Mouse (Mus musculus) stomach, embryonic 16.5 days (tissue): ENCODE data around the gene Syt11. TPM values are rescaled to one million over a fixed set of nuclear protein-coding genes. Genes with fewer than 3 reads are reported as not detected.
"Not testable (repeated sequence)": the region's sequence is repeated elsewhere in the genome, so short reads cannot be mapped to it uniquely, and the experiment has no call there.

Source experiments
- ATAC-seq: fragments of 200-750 bp; cut with Nextera tagmentation; 2 replicates; pipeline ENCODE4 v1.8.0; 2017; ENCODE audit warnings: moderate number of reproducible peaks, moderate TSS enrichment; ENCODE audit not compliant: insufficient read depth, low FRiP score
- H3K27ac ChIP-seq: fragments of 300-500 bp; sonication (generic); 2 replicates; pipeline ENCODE4 v1.5.1; 2014; ENCODE audit warnings: low read length
- H3K27me3 ChIP-seq: fragments of 300-500 bp; sonication (generic); 2 replicates; pipeline ENCODE4 v1.6.1; 2014; ENCODE audit warnings: low read length, control low read depth, mixed read lengths; ENCODE audit not compliant: control insufficient read depth, insufficient read depth
- H3K36me3 ChIP-seq: fragments of 300-500 bp; sonication (generic); 2 replicates; pipeline ENCODE4 v1.6.1; 2014; ENCODE audit warnings: low read length; ENCODE audit not compliant: control insufficient read depth, insufficient read depth
- H3K4me1 ChIP-seq: fragments of 300-500 bp; sonication (generic); 2 replicates; pipeline ENCODE4 v1.6.1; 2014; ENCODE audit warnings: low read length, control low read depth, mixed read lengths; ENCODE audit not compliant: control insufficient read depth, insufficient read depth
- H3K4me2 ChIP-seq: fragments of 300-500 bp; sonication (generic); 2 replicates; pipeline ENCODE4 v1.6.1; 2014; ENCODE audit warnings: low read depth, low read length, mixed read lengths
- H3K4me3 ChIP-seq: fragments of 300-500 bp; sonication (generic); replicated peaks from 2 replicates; pipeline ENCODE4 v1.5.1; 2014; ENCODE audit warnings: mild to moderate bottlenecking, low read length
- H3K9ac ChIP-seq: fragments of 300-500 bp; sonication (generic); 2 replicates; pipeline ENCODE4 v1.6.1; 2014; ENCODE audit warnings: low read length
- H3K9me3 ChIP-seq: fragments of 300-500 bp; sonication (generic); replicated peaks from 2 replicates; pipeline ENCODE4 v1.6.1; 2016; ENCODE audit warnings: low read length, control low read depth; ENCODE audit not compliant: control insufficient read depth
- WGBS: fragments of 180-500 bp; shearing (Covaris S2); extraction: QIAGEN DNeasy Blood & Tissue Kit; methylation state at CpG from one replicate; pipeline ENCODE4 v1.1.7; 2014; 5-methylcytosine and 5-hydroxymethylcytosine counted together
- polyA plus RNA-seq: library from polyadenylated mRNA; unstranded; fragments of >200 nt; fragmentation: Nextera tagmentation; extraction: Ambion mirVana; gene quantifications from 2 replicates; pipeline ENCODE4 v1.2.1, GENCODE M21; 2015

Syt11 gene
- polyA plus RNA-seq, 1 experiment from 2014 or later = 20.3 TPM

DNA sequence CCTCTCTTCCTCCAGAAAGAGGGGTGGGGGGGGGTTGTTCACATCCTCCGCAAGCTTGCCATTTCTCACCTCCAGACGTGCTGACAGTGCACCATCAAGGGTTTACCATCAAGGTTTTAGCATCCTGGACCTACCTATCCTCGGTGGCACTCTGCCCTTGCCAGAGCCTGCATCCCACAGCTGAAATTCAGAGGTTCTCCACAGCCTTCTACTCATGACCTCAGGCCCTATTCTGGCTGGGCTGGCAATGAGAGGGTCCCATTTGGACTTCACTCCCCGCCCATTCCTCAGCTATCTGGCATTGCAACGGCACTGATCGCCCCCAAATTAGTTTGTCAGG, 3.1 kb downstream of the Syt11 start:
- H3K9ac ChIP-seq, H3K27me3 ChIP-seq, H3K4me1 ChIP-seq, H3K9me3 ChIP-seq, H3K36me3 ChIP-seq, ATAC-seq: not testable (repeated sequence)
- 14% methylated on average over 3 of the region's 6 CpGs for WGBS
- Histone ChIP-seq H3K27ac (peak overlapping the region; percentile 55), H3K4me3 (peak overlapping the region; percentile 29), H3K4me2 (peak overlapping the region; percentile 43)

DNA sequence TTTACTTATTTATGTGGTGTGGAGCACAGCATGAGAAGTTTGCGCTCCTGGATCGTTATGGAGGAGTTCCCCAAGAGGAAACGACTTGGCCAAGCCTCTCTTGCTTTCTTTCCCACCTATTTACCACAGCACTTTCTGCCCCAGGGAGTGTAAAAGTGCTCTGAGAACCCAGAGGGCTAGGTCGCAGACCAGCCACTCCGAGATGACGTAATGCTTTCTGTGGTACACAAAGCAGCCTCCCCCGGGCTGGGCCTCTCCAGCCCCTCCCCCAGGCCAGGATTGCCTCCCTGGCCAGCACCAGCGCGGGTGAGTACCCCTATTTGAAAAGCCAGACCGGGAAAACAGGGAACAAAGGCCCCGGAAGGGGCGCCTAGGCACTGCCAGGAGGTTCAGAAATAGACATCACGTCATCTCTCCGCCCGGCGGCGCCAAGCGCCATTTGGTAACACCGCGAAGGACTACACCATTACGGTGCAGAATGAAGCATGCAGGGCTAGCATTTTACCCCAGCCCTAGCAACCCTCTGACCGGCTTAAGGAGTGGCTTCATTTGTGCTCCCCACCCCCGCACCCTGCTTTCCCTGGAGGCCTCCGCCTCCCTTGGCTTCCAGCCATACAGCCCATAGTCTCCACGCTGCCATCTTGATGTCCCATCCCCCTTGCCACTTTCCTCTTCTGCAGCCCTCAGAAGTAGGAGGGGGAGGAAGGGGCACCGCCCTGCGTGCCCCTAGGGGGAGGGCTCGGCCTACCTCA, 3.6 kb downstream of the Syt11 start:
- H3K9me3 ChIP-seq, H3K4me1 ChIP-seq, H3K27me3 ChIP-seq, H3K36me3 ChIP-seq: not testable (repeated sequence)
- WGBS = 5% methylated on average over 19 of the region's 28 CpGs
- ATAC-seq = peak; percentile 80
- Histone ChIP-seq H3K4me2 (peak overlapping the region; percentile 43), H3K9ac (0 out of 2 replicates have a peak overlapping the region, but pooled peaks have one; percentile 35), H3K27ac (peak overlapping the region; percentile 55), H3K4me3 (peak overlapping the region; percentile 29)

DNA sequence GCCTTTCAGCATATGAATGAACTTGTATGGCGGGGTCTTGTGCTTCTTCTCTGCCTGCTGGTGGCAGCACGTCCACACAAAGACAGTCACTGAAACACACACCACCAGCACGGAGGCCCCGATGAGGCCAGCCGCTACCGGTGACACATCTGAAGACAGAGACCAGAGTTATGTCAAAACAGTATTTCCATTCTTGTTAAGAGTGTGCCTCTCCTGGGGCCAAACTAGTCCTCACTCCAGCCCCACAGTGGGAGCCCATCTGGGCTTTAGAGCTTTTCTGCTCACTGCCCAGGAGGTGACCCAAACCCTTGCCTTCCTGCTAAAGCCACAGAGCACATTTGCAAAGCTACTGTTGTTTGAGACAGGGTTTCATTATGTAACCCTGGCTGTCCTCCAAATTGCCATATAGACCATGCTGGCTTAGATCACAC, 12.5 kb downstream of the Syt11 start:
- no peak overlapping the region for H3K4me2 ChIP-seq
- H3K9me3 ChIP-seq = no peaks in the 10 kb centered on the region
- no peaks in the 10 kb centered on the region for H3K27me3 ChIP-seq
- H3K27ac ChIP-seq = no peak overlapping the region
- no peak overlapping the region; the same call in 1 of the 2 replicates for H3K9ac ChIP-seq
- H3K4me1 ChIP-seq = peaks cover 12% of the 10 kb centered on the region
- no peaks in the 10 kb centered on the region for H3K36me3 ChIP-seq
- no peak for ATAC-seq
- 61% methylated on average over 6 of the region's 6 CpGs for WGBS
- H3K4me3 ChIP-seq = no peak overlapping the region

DNA sequence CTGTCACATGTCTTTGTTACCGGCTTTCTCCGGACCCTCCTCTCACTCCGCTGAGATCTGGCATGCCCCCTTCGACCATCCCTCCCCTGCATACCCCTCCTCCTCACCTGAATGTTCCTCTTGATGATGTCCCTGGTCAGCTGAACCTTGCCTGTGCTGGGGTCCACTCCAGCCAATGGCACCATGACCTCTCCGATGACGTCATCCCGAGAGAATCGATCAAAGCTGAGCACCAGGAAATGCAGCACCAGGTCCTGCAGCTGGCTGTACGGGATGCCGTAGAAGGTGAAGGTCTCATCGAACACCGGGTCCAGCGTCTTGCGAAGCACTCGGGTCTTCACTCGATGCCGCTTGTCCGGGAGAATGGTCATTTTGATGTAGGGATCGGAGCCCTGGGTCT, 13.3 kb downstream of the Syt11 start:
- ATAC-seq = no peak
- H3K4me3 ChIP-seq = no peak overlapping the region
- H3K9ac ChIP-seq = no peak overlapping the region
- H3K27me3 ChIP-seq = no peaks in the 10 kb centered on the region
- no peaks in the 10 kb centered on the region for H3K36me3 ChIP-seq
- peaks cover 12% of the 10 kb centered on the region for H3K4me1 ChIP-seq
- no peaks in the 10 kb centered on the region for H3K9me3 ChIP-seq
- H3K4me2 ChIP-seq = no peak overlapping the region
- H3K27ac ChIP-seq = no peak overlapping the region
- 91% methylated on average over 19 of the region's 19 CpGs for WGBS

DNA sequence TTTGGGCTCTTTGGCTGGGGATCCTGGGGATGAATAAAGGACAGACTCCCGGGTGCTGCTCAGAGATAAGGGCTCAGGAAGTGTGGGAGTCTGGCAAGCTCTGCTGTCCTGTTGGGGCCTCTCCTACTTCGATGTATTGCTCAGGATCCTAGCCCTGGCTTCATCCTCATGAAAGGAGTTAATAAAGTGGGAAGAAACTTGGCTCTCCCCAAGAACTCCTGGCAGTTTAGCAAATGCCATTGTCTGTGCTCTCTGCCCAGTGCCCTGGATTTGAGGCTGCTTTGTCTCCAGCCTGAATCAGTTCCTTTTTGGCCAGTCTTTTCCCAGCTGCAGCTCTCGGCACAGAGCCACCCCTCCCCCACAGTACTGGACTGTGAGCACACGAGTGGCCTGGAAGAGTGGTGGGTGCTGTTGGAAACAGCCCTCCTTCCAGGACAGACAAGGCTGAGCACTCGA, 16.9 kb downstream of the Syt11 start:
- H3K9me3 ChIP-seq = no peaks in the 10 kb centered on the region
- H3K4me1 ChIP-seq = peaks cover 14% of the 10 kb centered on the region
- ATAC-seq = peak; percentile 78
- H3K27ac ChIP-seq = peak overlapping the region; percentile 85
- no peak overlapping the region for H3K4me3 ChIP-seq
- no peaks in the 10 kb centered on the region for H3K27me3 ChIP-seq
- no peaks in the 10 kb centered on the region for H3K36me3 ChIP-seq
- 19% methylated on average over 5 of the region's 5 CpGs for WGBS
- H3K9ac ChIP-seq = peak overlapping the region; percentile 57
- peak overlapping the region; percentile 10; the same call in 1 of the 2 replicates for H3K4me2 ChIP-seq

DNA sequence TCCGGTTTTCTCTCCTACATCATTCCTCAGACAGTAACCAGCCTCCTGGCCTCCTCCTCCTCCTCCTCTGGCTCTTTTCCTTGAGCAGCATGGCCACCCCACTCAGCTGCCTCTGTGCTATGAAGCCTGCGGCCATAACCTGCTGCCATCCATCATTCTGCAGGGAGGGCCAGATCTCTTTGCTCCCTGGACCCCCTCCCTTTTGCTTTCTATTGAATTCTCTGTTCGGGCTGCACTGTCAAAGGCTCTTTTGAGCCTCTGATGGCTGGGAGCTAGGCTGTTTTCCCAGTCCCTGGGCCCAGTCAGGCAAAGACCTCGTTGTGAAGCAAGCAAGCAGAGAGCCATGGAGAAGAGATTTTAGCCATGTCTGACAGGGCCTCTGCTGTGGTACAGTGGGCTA, 18.7 kb downstream of the Syt11 start:
- no peaks in the 10 kb centered on the region for H3K9me3 ChIP-seq
- H3K27ac ChIP-seq = no peak overlapping the region; the same call in 1 of the 2 replicates
- H3K9ac ChIP-seq = peak overlapping the region; percentile 19; the same call in 1 of the 2 replicates
- H3K4me3 ChIP-seq = no peak overlapping the region
- H3K4me1 ChIP-seq = peaks cover 14% of the 10 kb centered on the region
- 36% methylated on average over 4 of the region's 4 CpGs for WGBS
- H3K4me2 ChIP-seq = no peak overlapping the region
- H3K27me3 ChIP-seq = no peaks in the 10 kb centered on the region
- no peaks in the 10 kb centered on the region for H3K36me3 ChIP-seq
- ATAC-seq = no peak

DNA sequence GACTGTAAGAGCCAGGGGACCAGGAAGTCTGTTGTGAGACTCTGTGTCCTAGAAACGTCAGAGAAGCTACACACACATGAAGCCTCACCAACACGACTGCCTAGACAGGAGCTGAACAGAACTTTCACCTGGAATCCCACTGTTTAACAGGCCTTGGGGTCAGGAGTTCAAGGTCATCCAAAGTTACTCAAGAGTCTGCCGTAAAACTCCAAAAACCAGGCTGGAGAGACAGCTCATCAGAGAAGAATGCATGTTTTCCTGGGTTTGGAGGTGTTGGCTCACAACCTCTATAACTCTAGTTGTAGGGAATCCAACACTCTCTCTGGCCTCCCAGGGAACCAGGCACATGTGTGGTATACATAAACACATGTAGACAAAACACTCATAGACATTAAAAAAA, 19.4 kb downstream of the Syt11 start:
- Histone ChIP-seq H3K27ac (no peak overlapping the region), H3K9me3 (no peaks in the 10 kb centered on the region), H3K27me3 (no peaks in the 10 kb centered on the region), H3K36me3 (no peaks in the 10 kb centered on the region), H3K4me2 (no peak overlapping the region), H3K4me1 (peaks cover 14% of the 10 kb centered on the region), H3K4me3 (no peak overlapping the region), H3K9ac (no peak overlapping the region)
- no peak for ATAC-seq
- WGBS = 50% methylated on average over 3 of the region's 3 CpGs

DNA sequence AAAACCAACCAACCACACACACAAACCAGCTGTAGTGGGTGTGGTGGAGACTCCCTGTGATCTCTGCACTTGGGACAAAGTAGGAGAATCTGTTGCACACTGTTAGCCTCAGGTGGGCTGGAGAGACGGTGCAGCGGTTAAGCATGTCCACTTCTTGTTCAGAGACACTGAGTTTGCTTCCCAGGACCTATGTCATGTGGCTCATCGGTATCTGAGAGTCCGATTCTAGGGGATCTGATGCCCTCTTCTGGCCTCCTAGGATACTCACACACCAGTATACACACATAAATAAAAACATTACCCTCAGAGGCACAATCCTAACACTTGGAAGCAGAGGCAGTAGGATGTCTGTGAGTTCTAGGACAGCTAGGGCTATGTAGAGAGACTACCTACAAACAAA, 20.7 kb downstream of the Syt11 start:
- no peak; the same call in 1 of the 2 replicates for ATAC-seq

DNA sequence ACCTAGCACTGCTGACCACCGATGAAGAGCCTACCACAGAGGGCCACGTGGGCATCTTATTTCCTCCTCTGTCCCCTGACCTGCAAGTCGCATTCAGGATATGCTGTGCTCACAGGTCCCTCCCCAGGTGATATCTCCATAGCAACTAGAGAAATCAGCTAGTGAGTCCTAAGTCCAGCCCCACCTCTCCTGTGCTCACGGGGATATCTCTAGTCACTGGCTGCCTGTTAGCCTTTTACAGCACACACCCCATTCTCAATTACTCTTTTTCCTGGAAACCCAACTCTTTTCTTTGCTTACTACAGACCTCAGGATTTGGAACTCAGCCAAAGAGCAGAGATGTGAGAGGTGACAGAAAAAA, 28.1 kb downstream of the Syt11 start:
- Histone ChIP-seq H3K4me2 (no peak overlapping the region), H3K27ac (peak overlapping the region; percentile 79), H3K27me3 (no peaks in the 10 kb centered on the region), H3K4me3 (no peak overlapping the region), H3K4me1 (no peaks in the 10 kb centered on the region), H3K36me3 (peaks cover 5% of the 10 kb centered on the region; the same call in 1 of the 2 replicates), H3K9me3 (peaks cover 11% of the 10 kb centered on the region; the same call in 1 of the 2 replicates), H3K9ac (no peak overlapping the region)
- 61% methylated on average over 4 of the region's 4 CpGs for WGBS
- ATAC-seq = peak; percentile 93

More for the DNA sequence above, 20.7 kb downstream of the Syt11 start:
- 65% methylated on average over 4 of the region's 4 CpGs for WGBS
- Histone ChIP-seq H3K4me2 (no peak overlapping the region), H3K36me3 (no peaks in the 10 kb centered on the region), H3K9ac (no peak overlapping the region), H3K4me1 (peaks cover 14% of the 10 kb centered on the region), H3K27ac (no peak overlapping the region), H3K9me3 (no peaks in the 10 kb centered on the region), H3K4me3 (no peak overlapping the region), H3K27me3 (no peaks in the 10 kb centered on the region)
